Mouse (Mus musculus): Measurements from ENCODE around the gene Sh3bp5l. TPM values are rescaled to one million over a fixed set of nuclear protein-coding genes. Genes with fewer than 3 reads are reported as not detected.

The Sh3bp5l gene
- total RNA-seq, 2 experiments from 2014 or later: 22.8 to 27.5 TPM

DNA sequence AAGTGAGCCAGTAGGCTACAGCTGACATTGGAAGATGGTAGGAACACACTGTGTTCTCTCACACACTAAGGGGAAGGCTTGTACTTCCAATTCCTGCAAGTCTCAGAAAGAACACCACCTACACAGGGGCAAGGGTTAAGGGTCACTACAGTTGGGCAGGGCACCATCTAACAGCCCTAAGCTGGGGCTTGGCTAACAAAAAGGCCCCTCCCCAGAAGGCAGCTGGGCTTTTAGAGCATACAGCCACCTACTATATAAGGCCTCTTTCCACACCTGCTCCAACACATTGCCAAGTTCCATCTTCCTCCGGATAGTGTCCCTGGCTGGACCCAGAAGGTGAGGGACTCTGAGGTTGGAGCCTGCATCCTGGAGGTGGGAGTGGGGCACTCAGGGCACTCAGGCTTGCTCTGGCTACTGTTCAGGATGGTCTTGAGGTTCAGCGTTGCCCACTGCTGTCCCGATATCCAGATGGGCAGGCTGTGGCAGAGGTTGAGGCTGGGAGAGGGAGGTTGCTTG, 48.3 kb downstream of the Sh3bp5l start, which contains the start of gene Lypd8:
TSS of gene Lypd8 (plus strand) at position 281 of the 516 bp plus-strand sequence.
- DNase-seq: no peak

DNA sequence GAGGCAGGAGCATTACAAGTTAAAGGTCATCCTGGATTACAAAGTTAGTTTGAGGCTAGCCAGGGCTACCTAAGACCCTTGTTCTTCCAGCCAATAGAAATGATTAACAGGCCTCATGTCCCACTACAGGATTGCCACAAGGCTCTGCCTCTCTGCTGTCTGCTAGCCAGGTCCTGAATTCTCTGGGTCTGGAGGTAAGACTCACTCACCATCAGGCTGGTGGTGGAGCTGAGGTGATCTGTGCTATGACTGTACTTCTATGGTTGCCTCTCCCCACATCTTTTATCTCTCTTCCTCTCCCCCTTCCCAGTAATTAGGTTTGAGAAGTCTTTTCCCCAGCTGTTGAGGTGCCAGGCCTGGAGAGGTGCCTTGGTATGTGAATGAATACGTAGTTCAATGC, 49.0 kb downstream of the Sh3bp5l start:
- DNase-seq: no peak

DNA sequence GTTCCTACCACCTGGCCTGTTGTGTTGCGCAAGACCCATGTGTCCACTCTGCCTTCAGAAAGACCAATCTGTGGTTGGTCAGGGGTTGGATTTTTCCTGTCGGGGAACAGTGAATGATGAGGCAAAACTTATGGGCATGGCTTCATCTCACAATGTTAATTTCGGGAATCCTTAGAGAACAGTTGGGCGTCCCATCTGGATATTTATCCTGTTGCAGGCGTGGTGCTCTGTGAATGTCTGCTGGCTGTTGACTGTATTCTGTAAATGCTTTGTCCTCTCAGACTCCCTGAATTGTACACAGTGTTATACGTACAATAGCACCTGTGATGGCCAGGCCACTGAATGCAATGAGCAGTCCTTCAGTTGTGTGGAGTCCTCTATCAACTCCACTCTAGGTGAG, 51.9 kb downstream of the Sh3bp5l start:
- no peak for DNase-seq

Other genes starting within 250 kb of the Sh3bp5l start
- gene Gm12248, start 237.6 kb upstream of the Sh3bp5l start, total RNA-seq (2021): not detected
- 10 to 100 TPM; 28.5 to 30.6 TPM for gene Cnot8, start 226.6 kb upstream of the Sh3bp5l start, total RNA-seq (2021)
- gene Gemin5, start 162.2 kb upstream of the Sh3bp5l start, total RNA-seq (2021): 1 to 10 TPM; 8.1 to 9.3 TPM
- gene Mrpl22, start 159.1 kb upstream of the Sh3bp5l start, total RNA-seq (2021): 10 to 100 TPM; 39.0 to 41.5 TPM
- 1 to 10 TPM; 3.6 to 4.3 TPM for gene Igtp, start 131.2 kb upstream of the Sh3bp5l start, total RNA-seq (2021)
- 1 to 10 TPM; 6.1 to 9.1 TPM for gene Irgm2, start 131.1 kb upstream of the Sh3bp5l start, total RNA-seq (2021)
- gene 4930438A08Rik, start 55.9 kb upstream of the Sh3bp5l start, total RNA-seq (2021): not detected
- 1 to 10 TPM; 2.7 to 4.3 TPM for gene Zfp692, start 23.7 kb upstream of the Sh3bp5l start, total RNA-seq (2021)
- gene Zfp672, start 385 bp upstream of the Sh3bp5l start, total RNA-seq (2021): 10 to 100 TPM; 37.7 to 40.6 TPM
- not detected for gene Lypd8, start 48.3 kb downstream of the Sh3bp5l start, total RNA-seq (2021)
- gene 1810065E05Rik, start 90.4 kb downstream of the Sh3bp5l start, total RNA-seq (2021): not detected
- not detected for gene Gm12253, start 101.8 kb downstream of the Sh3bp5l start, total RNA-seq (2021)
- gene Lypd9, start 122.2 kb downstream of the Sh3bp5l start, total RNA-seq (2021): not detected
- gene Olfr30, start 131.5 kb downstream of the Sh3bp5l start, total RNA-seq (2021): not detected
- not detected for gene Olfr332, start 161.8 kb downstream of the Sh3bp5l start, total RNA-seq (2021)
- gene Olfr331, start 171.8 kb downstream of the Sh3bp5l start, total RNA-seq (2021): not detected
- gene Olfr330, start 204.1 kb downstream of the Sh3bp5l start, total RNA-seq (2021): not detected
- not detected for gene Olfr329-ps, start 215.7 kb downstream of the Sh3bp5l start, total RNA-seq (2021)
- gene Olfr328, start 224.9 kb downstream of the Sh3bp5l start, total RNA-seq (2021): under 1 TPM in 1 of 2 experiments, not detected in 1; 0.10 TPM
- gene Olfr224, start 239.8 kb downstream of the Sh3bp5l start, total RNA-seq (2021): not detected
- gene Olfr325, start 247.0 kb downstream of the Sh3bp5l start, total RNA-seq (2021): not detected

Measured in gastrocnemius, postnatal 25 days (tissue).